Mouse (Mus musculus) lung, postnatal 0 days (tissue): ENCODE data around the gene Zbtb17.

Experiments
- CTCF ChIP-seq: IDR thresholded peaks from 2 replicates; pipeline ENCODE4 v1.5.1; 2016; ENCODE audit warnings: antibody characterized with exemption, mild to moderate bottlenecking
- EP300 ChIP-seq: IDR thresholded peaks from 2 replicates; pipeline ENCODE4 v1.6.1; 2016; ENCODE audit warnings: antibody characterized with exemption, mild to moderate bottlenecking, control low read depth

DNA sequence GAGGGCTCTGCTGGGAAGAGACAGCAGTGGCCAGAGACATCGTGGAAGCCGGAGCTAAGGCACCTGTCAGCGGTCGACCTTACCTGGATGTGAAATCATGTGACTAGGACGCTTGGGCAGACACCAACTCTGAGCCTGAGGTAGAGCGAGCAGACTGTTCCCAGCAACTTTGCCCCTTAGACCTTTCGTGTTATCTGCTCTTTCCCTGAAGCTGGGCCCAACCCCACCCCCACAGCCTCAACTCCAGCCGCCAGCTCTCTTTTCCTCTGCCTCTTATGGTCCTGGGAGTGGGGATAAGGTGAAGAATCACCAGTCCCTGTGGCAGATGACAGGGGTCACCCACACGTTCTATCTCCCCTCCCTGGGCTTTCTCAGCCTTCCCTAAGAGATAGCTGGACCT lies 23.6 kb upstream of the Zbtb17 start:
- TF ChIP-seq CTCF, result no peak
- no peak for TF ChIP-seq EP300
